Mouse (Mus musculus): ENCODE data around the gene Slc35f4.
"Not testable (repeated sequence)": the region's sequence is repeated elsewhere in the genome, so short reads cannot be mapped to it uniquely, and the experiment has no call there.

The Slc35f4 gene

DNA sequence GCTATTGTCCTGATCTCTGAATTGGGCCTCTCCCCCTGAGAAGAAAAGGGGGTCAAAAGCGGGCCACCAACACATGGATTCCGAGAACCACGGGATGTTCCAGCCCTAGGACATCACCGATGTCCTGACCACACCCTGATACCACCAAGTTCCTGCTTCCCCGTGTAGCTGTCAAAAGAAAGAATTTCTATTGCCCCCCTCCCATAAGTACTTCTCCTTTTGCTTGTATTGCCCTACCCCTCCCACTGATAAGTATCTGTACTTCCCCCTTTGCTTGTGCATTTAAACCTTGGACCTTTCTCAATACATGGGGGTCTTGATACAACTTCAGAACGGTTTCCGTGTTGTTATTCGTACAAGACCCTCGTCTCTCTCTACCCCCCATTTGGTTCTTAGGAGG, 247.4 kb downstream of the Slc35f4 start:
- DNase-seq (ENCODE audit: inconsistent ontology term) = not testable (repeated sequence)

DNA sequence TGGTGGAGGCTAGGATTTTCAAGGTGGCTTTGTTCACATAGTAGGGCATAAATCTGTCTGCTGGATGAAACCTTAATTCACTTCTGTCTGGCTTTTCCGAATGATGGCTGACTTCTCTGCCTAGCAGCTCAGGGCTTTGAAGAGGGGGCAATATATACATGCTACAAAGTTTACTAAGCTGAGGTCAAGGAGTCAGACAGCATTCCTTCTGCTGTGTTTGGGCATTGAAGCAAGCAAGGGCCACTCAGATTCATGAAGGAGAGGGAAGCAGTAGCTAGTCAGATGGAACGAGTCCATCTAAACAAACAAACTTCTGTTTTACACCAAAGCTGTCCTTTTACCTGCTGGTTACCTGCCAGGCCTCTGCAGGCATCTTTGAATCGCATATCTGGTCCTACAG, 248.2 kb downstream of the Slc35f4 start:
- DNase-seq (ENCODE audit: inconsistent ontology term) = no peak

DNA sequence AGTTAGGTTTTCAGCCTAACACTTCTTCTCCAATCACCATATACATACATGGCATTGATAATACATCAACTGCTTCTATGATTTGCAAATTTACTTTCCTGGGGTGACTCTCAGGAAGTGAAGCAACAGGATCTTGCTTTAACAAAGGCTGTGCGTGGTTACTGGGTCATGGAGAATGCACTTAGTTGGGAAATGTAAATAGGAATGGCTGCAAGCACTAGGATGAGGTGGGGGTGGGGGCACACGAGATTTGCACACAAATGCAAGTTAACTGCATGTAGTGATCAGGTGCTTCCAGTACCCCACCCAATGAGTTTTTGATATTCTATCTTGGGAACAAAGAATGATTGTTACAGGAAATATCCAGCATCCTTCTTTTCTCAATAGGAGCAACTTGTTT, 250.5 kb downstream of the Slc35f4 start:
- no peak for DNase-seq (ENCODE audit: inconsistent ontology term)

DNA sequence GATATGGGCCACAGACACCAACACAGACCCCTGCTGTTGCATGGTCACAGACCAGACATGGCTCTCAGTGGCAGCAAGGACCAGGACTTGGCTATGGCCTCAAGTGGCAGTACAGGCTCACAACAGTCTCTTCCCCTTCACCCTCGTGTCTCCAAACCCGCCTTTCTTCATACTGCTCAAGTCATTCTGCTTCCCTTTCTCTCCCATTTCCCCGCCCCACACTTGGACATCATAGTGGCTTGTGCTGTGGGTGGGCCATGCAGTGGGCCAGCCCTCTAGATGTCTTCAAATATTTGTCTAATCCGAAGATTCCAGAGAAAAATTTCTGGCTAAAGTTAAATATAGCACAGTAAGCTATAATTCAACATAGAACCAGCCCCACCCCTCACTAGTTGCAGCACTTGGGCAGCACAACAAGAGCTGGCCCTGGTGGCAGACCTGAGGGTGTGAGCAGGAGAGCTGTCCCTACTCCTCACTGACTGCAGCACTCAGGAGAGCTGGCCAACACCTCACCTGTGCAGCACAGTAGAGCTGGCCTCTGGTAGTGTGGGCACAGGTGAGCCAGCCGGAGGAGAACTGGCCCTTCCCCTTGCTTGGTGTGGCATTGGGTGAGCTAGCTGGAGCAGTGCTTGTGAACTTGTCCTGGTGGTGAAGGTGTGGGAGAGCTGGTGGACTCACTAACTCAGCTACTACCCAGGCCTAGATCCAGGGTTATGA, 260.4 kb downstream of the Slc35f4 start:
- DNase-seq (ENCODE audit: inconsistent ontology term) = no peak

Data from Muller cell, postnatal 12 days (primary cell).